1 mouse cellular context compared by ENCODE assay signal in genomic region chr5:125432324-125432723, GRCm38 (mm10).
TF ChIP-seq lines count a peak whose summit lies in the region.

No protein-coding gene starts in this region.

TF ChIP-seq in CH12.LX, 34 proteins besides CTCF, POLR2A, EP300 and RAD21:
- peak; percentile 81; the same call in 1 of the 2 replicates for TF ChIP-seq TBP (conservative IDR thresholded peaks at IDR 0.05; ENCODE audit: low read depth, low read length)
